Mouse (Mus musculus) testis, adult 2 months (tissue): ENCODE results near the gene Khsrp.

ENCODE experiments used
- CTCF ChIP-seq: fragments of 200-500 bp; IDR thresholded peaks from 2 replicates; pipeline ENCODE4 v1.5.1; 2012; ENCODE audit warnings: low read depth, mild to moderate bottlenecking, inconsistent platforms, low read length, moderate library complexity; ENCODE audit not compliant: control insufficient read depth, insufficient read depth, insufficient replicate concordance
- POLR2A ChIP-seq: fragments of 200-500 bp; IDR thresholded peaks from 2 replicates; pipeline ENCODE4 v1.6.1; 2012; ENCODE audit warnings: low read depth, mild to moderate bottlenecking, inconsistent platforms, low read length, moderate library complexity; ENCODE audit not compliant: control insufficient read depth

DNA sequence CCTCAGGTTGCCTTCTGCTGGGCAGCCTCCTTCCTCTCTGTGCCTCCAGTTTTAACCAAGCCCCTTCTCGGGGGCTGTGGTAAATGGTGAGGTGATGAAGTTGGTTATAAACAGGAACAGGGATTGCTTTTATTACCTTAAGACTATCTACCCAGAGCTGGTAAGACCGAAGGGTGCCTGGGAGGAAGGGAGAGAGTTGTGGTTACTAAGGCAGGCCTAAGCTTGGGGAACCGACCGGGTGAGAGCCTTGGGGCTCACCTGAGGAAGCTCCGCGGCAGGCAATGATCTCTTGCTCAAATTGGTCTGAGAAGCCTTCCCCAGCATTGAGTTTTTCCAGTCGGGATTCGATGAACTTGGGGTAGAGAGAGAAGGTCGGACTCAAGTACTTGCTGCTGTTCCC is 39.0 kb upstream of the Khsrp start:
- TF ChIP-seq CTCF (no peak), POLR2A (no peak)
